In genomic region chr10:41832191-41832590, GRCm38 (mm10) we compare ENCODE assay signal across 11 mouse cellular contexts. TPM values are rescaled to one million over a fixed set of nuclear protein-coding genes. Genes with fewer than 3 reads are reported as not detected.
DNase-seq lines count a peak whose midpoint lies in the region; ATAC-seq and TF ChIP-seq lines count a peak whose summit lies in the region.
"Had no signal": no experiment of that assay in that cellular context is flagged by ENCODE, and none has a peak within 500 bp of the region (broad histone marks: within the 10 kb centered on the region; RNA-seq: fewer than 3 reads in every experiment).

No protein-coding gene starts in this region.

- H3K27me3 ChIP-seq in stomach, embryonic 15.5 days (replicated peaks) = no peaks in the 10 kb centered on the region
- H3K27me3 ChIP-seq in stomach, postnatal 0 days (ENCODE audit: control insufficient read depth, insufficient read depth, low read length) = no peaks in the 10 kb centered on the region
- H3K27me3 ChIP-seq in thymus, adult 2 months (ENCODE audit: control insufficient read depth, insufficient read depth, low read length) = no peaks in the 10 kb centered on the region
- H3K27me3 ChIP-seq: heart, embryonic 12.5 days; lung, embryonic 15.5 days had no signal

- DNase-seq in heart, adult 11 months = peak; percentile 87
- DNase-seq in heart, adult 8-10 months (ENCODE audit: low spot score) = no peak
- no peak for DNase-seq in stomach, postnatal 0 days (ENCODE audit: low spot score)
- DNase-seq in gastrocnemius, postnatal 10 days = peak; percentile 32
- no peak for DNase-seq in right cerebral cortex, postnatal 4 days
- DNase-seq in thymus, adult 2 months = no peak
- DNase-seq: cerebellum, adult 2 months; thymus, postnatal 36 days had no signal

- WGBS in stomach, embryonic 15.5 days = 59% methylated on average over 6 of the region's 6 CpGs
- WGBS in stomach, postnatal 0 days = 55% methylated on average over 6 of the region's 6 CpGs
- WGBS in thymus, adult 2 months = 90% methylated on average over 6 of the region's 6 CpGs

- 0 out of 2 replicates have a peak overlapping the region, but pooled peaks have one; percentile 16 for H3K27ac ChIP-seq in stomach, embryonic 15.5 days
- no peak overlapping the region for H3K27ac ChIP-seq in stomach, postnatal 0 days (replicated peaks)
- no peak overlapping the region for H3K27ac ChIP-seq in thymus, adult 2 months (ENCODE audit: control insufficient read depth, insufficient read depth, low read length)
- H3K27ac ChIP-seq: lung, embryonic 15.5 days had no signal

- no peaks in the 10 kb centered on the region for H3K9me3 ChIP-seq in stomach, embryonic 15.5 days
- no peaks in the 10 kb centered on the region for H3K9me3 ChIP-seq in stomach, postnatal 0 days (ENCODE audit: control insufficient read depth, low read length)
- H3K9me3 ChIP-seq: lung, embryonic 15.5 days had no signal

- TF ChIP-seq POLR2A in thymus, adult 2 months (IDR thresholded peaks at IDR 0.05; ENCODE audit: control insufficient read depth, extremely low read depth, insufficient read depth, low read length, poor library complexity) = no peak

- H3K4me2 ChIP-seq in stomach, embryonic 15.5 days = no peak overlapping the region
- H3K4me2 ChIP-seq in stomach, postnatal 0 days (replicated peaks; ENCODE audit: low read depth) = no peak overlapping the region
- H3K4me2 ChIP-seq: heart, embryonic 12.5 days; lung, embryonic 15.5 days had no signal

- H3K4me1 ChIP-seq in stomach, embryonic 15.5 days = no peaks in the 10 kb centered on the region
- H3K4me1 ChIP-seq in stomach, postnatal 0 days (replicated peaks; ENCODE audit: control insufficient read depth, insufficient read depth) = no peaks in the 10 kb centered on the region
- no peaks in the 10 kb centered on the region for H3K4me1 ChIP-seq in thymus, adult 2 months (replicated peaks; ENCODE audit: control insufficient read depth, insufficient read depth, low read length)
- H3K4me1 ChIP-seq: lung, embryonic 15.5 days had no signal

- H3K4me3 ChIP-seq in stomach, embryonic 15.5 days (replicated peaks) = no peak overlapping the region
- no peak overlapping the region for H3K4me3 ChIP-seq in stomach, postnatal 0 days (ENCODE audit: low read depth, low read length)
- no peak overlapping the region for H3K4me3 ChIP-seq in thymus, adult 2 months (ENCODE audit: control insufficient read depth, insufficient read depth, low read length)
- H3K4me3 ChIP-seq: heart, embryonic 12.5 days; lung, embryonic 15.5 days had no signal

- H3K36me3 ChIP-seq in stomach, embryonic 15.5 days = no peaks in the 10 kb centered on the region
- no peaks in the 10 kb centered on the region for H3K36me3 ChIP-seq in stomach, postnatal 0 days (ENCODE audit: control insufficient read depth, insufficient read depth, low read length)
- no peaks in the 10 kb centered on the region for H3K36me3 ChIP-seq in thymus, adult 2 months (ENCODE audit: control insufficient read depth, insufficient read depth, low read length)
- H3K36me3 ChIP-seq: lung, embryonic 15.5 days had no signal

- TF ChIP-seq CTCF in stomach, postnatal 0 days (IDR thresholded peaks at IDR 0.05; ENCODE audit: low read depth) = no peak
- TF ChIP-seq CTCF in thymus, adult 2 months (IDR thresholded peaks at IDR 0.05; ENCODE audit: borderline replicate concordance, control insufficient read depth, extremely low read depth, insufficient read depth, low read length, poor library complexity) = no peak

- TF ChIP-seq EP300 in stomach, postnatal 0 days (optimal IDR thresholded peaks at IDR 0.05) = no peak

- no peak overlapping the region for H3K9ac ChIP-seq in stomach, embryonic 15.5 days
- no peak overlapping the region for H3K9ac ChIP-seq in stomach, postnatal 0 days (ENCODE audit: low read length)
- H3K9ac ChIP-seq: heart, embryonic 12.5 days; lung, embryonic 15.5 days had no signal

- peak; percentile 56; the same call in 1 of the 2 replicates for ATAC-seq in stomach, embryonic 15.5 days (ENCODE audit: insufficient read depth, low FRiP score, low read depth)
- no peak for ATAC-seq in stomach, postnatal 0 days (ENCODE audit: low FRiP score, low TSS enrichment)

RNA-seq across cellular contexts. Expression of gene Sesn1, which starts 22.5 kb away (rescaled TPM):
- total RNA-seq in heart, adult 8-10 months (2022) = 100 to 1,000 TPM in 2 of 4 experiments, 10 to 100 TPM in 2; 87.8 to 136 (median 109) TPM
- polyA plus RNA-seq in stomach, embryonic 15.5 days (2015; fragmentation: Nextera tagmentation; extraction: Ambion mirVana) = 32.4 and 33.3 TPM in 2 replicates
- 18.2 and 20.1 TPM in 2 replicates for polyA plus RNA-seq in stomach, postnatal 0 days (2015; fragmentation: Nextera tagmentation; extraction: Ambion mirVana)
- total RNA-seq in gastrocnemius, postnatal 10 days (2021) = 10 to 100 TPM; 38.4 to 45.3 TPM
- 49.7 and 51.7 TPM in 2 replicates for polyA plus RNA-seq in thymus, adult 2 months (2012; rRNA removed)

RNA-seq across cellular contexts. Expression of gene Cep57l1, which starts 22.5 kb away (rescaled TPM):
- 1 to 10 TPM; 2.1 to 4.3 (median 3.0) TPM for total RNA-seq in heart, adult 8-10 months (2022)
- 21.2 and 22.1 TPM in 2 replicates for polyA plus RNA-seq in stomach, embryonic 15.5 days (2015; fragmentation: Nextera tagmentation; extraction: Ambion mirVana)
- 5.3 and 6.0 TPM in 2 replicates for polyA plus RNA-seq in stomach, postnatal 0 days (2015; fragmentation: Nextera tagmentation; extraction: Ambion mirVana)
- total RNA-seq in gastrocnemius, postnatal 10 days (2021) = 1 to 10 TPM; 3.9 to 4.1 TPM
- polyA plus RNA-seq in thymus, adult 2 months (2012; rRNA removed) = 5.7 and 6.5 TPM in 2 replicates

Comparison
In these comparisons a context has a peak if more than half of its experiments do, and no peak if none do; other contexts are left out.
1. DNase-seq: peak in heart, adult 11 months (single experiment) and gastrocnemius, postnatal 10 days (single experiment); none in heart, adult 8-10 months (single experiment), stomach, postnatal 0 days (single experiment), right cerebral cortex, postnatal 4 days (single experiment) and thymus, adult 2 months (single experiment).